Mouse (Mus musculus) embryo, embryonic 10.5 days (tissue): Measurements from ENCODE around the gene Lep.

Experiments used
- DNase-seq: peaks from one replicate; pipeline ENCODE4 v3.0.0-alpha.2; 2015; ENCODE audit warnings: low spot score

Lep gene

GRCm38 (mm10) chr6:29117417-29118104, 57.5 kb downstream of the Lep start:
- DNase-seq = no peak

- DNase-seq = no peak
Measured at GRCm38 (mm10) chr6:29118231-29118630, 58.2 kb downstream of the Lep start.

- DNase-seq = no peak
Measured at GRCm38 (mm10) chr6:29118963-29119362, 58.9 kb downstream of the Lep start.

- no peak for DNase-seq
Measured at GRCm38 (mm10) chr6:29119990-29120389, 60.0 kb downstream of the Lep start.
